Mouse (Mus musculus) liver, adult (tissue): ENCODE data around the gene Rprml.

Experiments used
- GATA4 ChIP-seq: IDR thresholded peaks from 2 replicates; pipeline ENCODE4 v1.6.1; 2014; ENCODE audit warnings: mild to moderate bottlenecking, low read length; ENCODE audit not compliant: insufficient replicate concordance

Gene Rprml

DNA sequence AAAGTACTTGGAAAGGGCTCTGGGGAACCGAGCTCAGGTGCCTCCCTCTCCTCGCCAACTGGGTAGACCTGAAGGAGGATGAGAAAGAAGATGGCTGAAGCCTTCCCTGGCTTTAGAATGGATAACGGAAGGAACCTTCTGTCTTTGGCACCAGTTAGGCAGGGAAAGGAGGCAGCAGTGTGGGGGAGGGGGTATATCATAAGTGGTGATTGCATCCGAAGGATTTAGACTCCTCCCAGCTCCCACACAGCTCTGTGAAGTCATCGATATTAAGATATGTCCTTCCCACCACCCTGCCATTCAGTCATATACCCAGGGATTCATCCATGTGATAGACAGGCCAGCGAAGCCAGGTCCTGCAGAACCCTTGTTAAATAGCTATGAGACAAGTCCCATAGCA, 2.1 kb downstream of the Rprml start:
- no peak for TF ChIP-seq GATA4

- TF ChIP-seq GATA4, result no peak
Observed at GRCm38 (mm10) chr11:103653359-103653965, 4.1 kb downstream of the Rprml start.

GRCm38 (mm10) chr11:103656520-103656919, 7.2 kb downstream of the Rprml start:
- TF ChIP-seq GATA4, result no peak

GRCm38 (mm10) chr11:103658189-103658588, 8.8 kb downstream of the Rprml start:
- TF ChIP-seq GATA4, result no peak

DNA sequence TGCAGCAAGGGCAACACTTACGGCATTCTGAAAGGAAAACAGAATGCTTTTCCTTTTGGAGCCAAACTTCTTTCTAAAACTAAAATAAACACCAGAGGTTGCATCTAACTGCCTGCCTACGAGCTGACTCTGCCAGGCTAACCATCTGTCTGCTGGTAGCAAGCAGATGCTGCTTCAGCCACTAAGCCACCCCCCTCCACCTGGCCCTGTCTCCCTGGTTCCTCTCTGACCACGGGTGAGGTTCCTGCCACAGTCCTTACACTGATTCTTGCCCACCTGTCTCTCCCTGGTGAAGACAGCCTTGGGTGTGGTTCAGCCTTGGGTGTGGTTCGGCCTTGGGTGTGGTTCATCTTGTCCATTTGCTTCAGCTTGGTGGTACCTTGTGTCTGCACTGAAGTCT, 12.5 kb downstream of the Rprml start:
- no peak for TF ChIP-seq GATA4

- TF ChIP-seq GATA4, result no peak
Observed at GRCm38 (mm10) chr11:103662546-103662945, 13.2 kb downstream of the Rprml start.

GRCm38 (mm10) chr11:103663119-103663518, 13.7 kb downstream of the Rprml start:
- TF ChIP-seq GATA4, result no peak

- no peak for TF ChIP-seq GATA4
Observed at GRCm38 (mm10) chr11:103665695-103666094, 16.3 kb downstream of the Rprml start.

DNA sequence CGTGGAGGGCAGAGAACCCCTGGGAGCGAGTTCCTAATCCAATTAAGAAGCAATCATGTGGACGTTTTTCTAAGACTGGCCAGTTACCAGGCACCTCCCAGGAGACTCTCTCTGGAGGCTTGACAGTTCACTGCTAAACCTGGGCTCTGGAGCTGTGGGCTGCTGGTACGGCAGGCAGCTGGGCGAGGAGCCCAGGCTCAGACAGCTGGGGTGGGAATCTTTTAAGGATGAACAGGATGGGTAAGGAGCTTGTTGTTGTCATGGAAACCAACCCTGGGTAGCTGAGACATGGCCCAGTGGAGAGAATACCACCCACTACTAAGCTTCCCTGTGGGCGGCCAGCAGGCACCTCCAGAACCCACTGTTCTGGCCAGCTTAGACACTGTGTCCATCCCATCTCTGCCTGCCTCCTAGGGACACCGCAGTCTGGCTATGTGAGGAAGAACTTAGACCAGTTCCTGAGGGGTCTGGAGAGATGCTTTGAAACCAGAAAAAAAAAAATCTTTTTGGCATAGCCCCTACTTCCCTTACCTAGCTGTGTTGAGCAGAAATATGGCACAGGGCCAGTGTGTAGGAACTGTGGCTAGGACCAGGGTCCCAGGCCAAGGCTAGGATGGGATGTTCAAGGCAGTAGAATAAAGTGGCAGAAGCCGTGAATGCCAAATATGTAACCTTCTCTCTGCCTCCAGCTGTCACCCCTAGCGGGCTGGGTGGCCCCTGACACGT, 17.0 kb downstream of the Rprml start:
- no peak for TF ChIP-seq GATA4

DNA sequence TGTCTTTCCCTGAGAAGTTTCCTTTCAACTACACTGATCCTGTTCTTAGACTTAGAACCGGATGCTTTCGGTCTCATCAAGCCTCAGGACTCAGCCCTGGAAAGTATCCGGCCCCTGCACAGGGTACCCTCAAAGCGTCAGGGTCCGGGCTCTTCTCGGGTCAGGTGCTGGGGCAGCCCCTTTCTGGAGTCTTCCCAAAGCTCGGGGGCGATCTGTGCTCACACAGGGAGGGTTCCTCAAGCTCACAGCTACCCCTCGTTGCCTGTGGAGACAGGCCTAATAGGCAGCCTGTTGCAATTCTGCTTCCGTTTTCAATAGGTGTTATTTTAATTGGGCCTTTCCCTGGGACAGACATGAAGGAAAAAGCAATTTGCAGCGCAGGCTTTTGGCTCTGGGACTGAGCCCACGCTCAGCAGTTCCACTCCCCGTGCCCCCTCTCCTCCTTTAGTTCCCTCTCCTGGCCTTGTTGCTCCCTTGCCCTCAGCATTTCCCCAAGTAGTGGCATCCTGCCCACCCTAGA, 17.6 kb downstream of the Rprml start:
- no peak for TF ChIP-seq GATA4

GRCm38 (mm10) chr11:103675556-103675955, 26.2 kb downstream of the Rprml start:
- no peak for TF ChIP-seq GATA4

GRCm38 (mm10) chr11:103677042-103677441, 27.7 kb downstream of the Rprml start:
- peak; percentile 23; the same call in 1 of the 2 replicates for TF ChIP-seq GATA4

- TF ChIP-seq GATA4, result no peak
Observed at GRCm38 (mm10) chr11:103683667-103684334, 34.4 kb downstream of the Rprml start.

DNA sequence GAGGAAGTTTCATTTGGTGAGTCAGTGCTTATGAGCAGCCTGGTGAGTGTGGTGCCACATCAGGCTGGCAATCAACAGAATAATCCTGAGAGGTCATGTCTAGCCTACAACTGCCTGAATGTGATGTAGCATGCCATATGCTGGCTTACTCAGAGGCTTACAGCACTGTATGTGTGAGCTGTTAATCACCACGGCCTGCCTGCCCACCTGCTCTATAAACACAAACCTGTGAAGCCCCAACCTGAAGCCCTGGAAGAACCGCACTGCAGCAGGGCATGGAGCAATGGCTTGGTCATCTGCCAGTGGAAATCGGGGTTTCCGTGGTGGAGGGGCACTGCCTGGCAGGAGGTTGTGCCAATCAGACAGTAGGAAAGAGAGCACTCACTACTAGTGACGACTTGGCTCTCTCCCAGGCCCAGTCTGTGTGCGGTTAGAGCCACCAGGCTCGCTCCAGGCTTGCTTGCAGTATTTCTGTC, 35.9 kb downstream of the Rprml start:
- no peak for TF ChIP-seq GATA4

DNA sequence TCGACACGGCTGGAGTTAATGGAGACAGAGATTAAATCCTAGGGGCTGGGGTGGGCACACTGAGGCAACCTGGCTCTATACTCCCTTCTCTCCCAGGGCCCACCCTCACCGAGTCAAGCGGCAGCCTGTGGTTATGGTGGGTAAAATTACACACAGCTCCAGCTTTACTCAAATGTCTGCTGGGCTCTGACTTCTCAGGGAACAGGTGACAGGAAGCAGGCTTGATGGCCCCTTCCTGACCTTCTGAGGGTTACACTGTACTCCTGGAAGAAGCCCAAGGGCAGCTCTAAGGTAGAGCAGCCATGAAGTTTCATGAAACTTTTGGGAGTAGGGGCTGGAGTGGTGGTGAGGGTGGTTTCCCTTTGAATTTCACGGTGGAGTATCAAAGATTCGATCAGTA, 37.3 kb downstream of the Rprml start:
- TF ChIP-seq GATA4, result no peak
